18 mouse cellular contexts compared by ENCODE assay signal in genomic region chr11:119615087-119615486, GRCm38 (mm10). TPM values are rescaled to one million over a fixed set of nuclear protein-coding genes. Genes with fewer than 3 reads are reported as not detected.
DNase-seq lines count a peak whose midpoint lies in the region; ATAC-seq and TF ChIP-seq lines count a peak whose summit lies in the region.
"Had no signal": no experiment of that assay in that cellular context is flagged by ENCODE, and none has a peak within 500 bp of the region (broad histone marks: within the 10 kb centered on the region; RNA-seq: fewer than 3 reads in every experiment).

No protein-coding gene starts in this region.

- no peak for TF ChIP-seq CTCF in liver, adult 2 months (IDR thresholded peaks at IDR 0.05; ENCODE audit: low read depth, low read length)
- no peak for TF ChIP-seq CTCF in liver, postnatal 0 days (IDR thresholded peaks at IDR 0.05; ENCODE audit: low read depth)
- no peak for TF ChIP-seq CTCF in intestine, postnatal 0 days (IDR thresholded peaks at IDR 0.05; ENCODE audit: low read depth)

- H3K4me1 ChIP-seq in liver, adult 2 months (ENCODE audit: control insufficient read depth, insufficient read depth, low read length) = peaks cover 16% of the 10 kb centered on the region
- no peaks in the 10 kb centered on the region; the same call in 1 of the 2 replicates for H3K4me1 ChIP-seq in liver, postnatal 0 days (ENCODE audit: insufficient read depth)
- H3K4me1 ChIP-seq in intestine, postnatal 0 days (replicated peaks; ENCODE audit: control insufficient read depth, insufficient read depth, low read length) = no peaks in the 10 kb centered on the region
- H3K4me1 ChIP-seq: embryonic facial prominence, embryonic 12.5 days; forebrain, embryonic 15.5 days; heart, embryonic 10.5 days had no signal

- H3K36me3 ChIP-seq in liver, adult 2 months (ENCODE audit: control insufficient read depth, insufficient read depth, low read length) = no peaks in the 10 kb centered on the region
- no peaks in the 10 kb centered on the region for H3K36me3 ChIP-seq in liver, postnatal 0 days (replicated peaks; ENCODE audit: insufficient read depth, low read length)
- no peaks in the 10 kb centered on the region for H3K36me3 ChIP-seq in intestine, postnatal 0 days (ENCODE audit: control insufficient read depth, insufficient read depth)
- H3K36me3 ChIP-seq: embryonic facial prominence, embryonic 12.5 days; forebrain, embryonic 15.5 days; hindbrain, embryonic 13.5 days had no signal

- no peak overlapping the region for H3K4me2 ChIP-seq in liver, postnatal 0 days (ENCODE audit: low read depth, low read length)
- no peak overlapping the region for H3K4me2 ChIP-seq in intestine, postnatal 0 days (replicated peaks; ENCODE audit: low read depth)
- H3K4me2 ChIP-seq: embryonic facial prominence, embryonic 12.5 days; forebrain, embryonic 15.5 days; hindbrain, embryonic 13.5 days had no signal

- TF ChIP-seq POLR2A in liver, adult 2 months (IDR thresholded peaks at IDR 0.05; ENCODE audit: extremely low read depth, insufficient read depth, low read length) = no peak

- no peak for ATAC-seq in liver, postnatal 0 days
- peak; percentile 76 for ATAC-seq in megakaryocyte, adult 5-6 weeks (ENCODE audit: poor library complexity, severe bottlenecking)
- no peak for ATAC-seq in intestine, postnatal 0 days
- ATAC-seq: forebrain, embryonic 15.5 days; hindbrain, postnatal 0 days had no signal

- H3K27ac ChIP-seq in liver, adult 2 months (replicated peaks; ENCODE audit: insufficient read depth, low read depth, low read length) = no peak overlapping the region
- no peak overlapping the region for H3K27ac ChIP-seq in liver, postnatal 0 days (ENCODE audit: low read depth)
- H3K27ac ChIP-seq in intestine, postnatal 0 days (ENCODE audit: low read depth, low read length) = no peak overlapping the region
- H3K27ac ChIP-seq: embryonic facial prominence, embryonic 12.5 days; forebrain, embryonic 15.5 days; heart, embryonic 10.5 days; hindbrain, embryonic 13.5 days; hindbrain, postnatal 0 days had no signal

- no peak overlapping the region for H3K9ac ChIP-seq in liver, adult 2 months (ENCODE audit: low read depth, low read length)
- H3K9ac ChIP-seq in liver, postnatal 0 days (replicated peaks) = no peak overlapping the region
- no peak overlapping the region for H3K9ac ChIP-seq in intestine, postnatal 0 days (ENCODE audit: low read depth, low read length)
- H3K9ac ChIP-seq: embryonic facial prominence, embryonic 12.5 days; forebrain, embryonic 15.5 days; hindbrain, embryonic 13.5 days had no signal

- TF ChIP-seq EP300 in liver, postnatal 0 days (IDR thresholded peaks at IDR 0.05; ENCODE audit: low read depth) = no peak

- no peaks in the 10 kb centered on the region for H3K9me3 ChIP-seq in liver, postnatal 0 days (ENCODE audit: low read length)
- no peaks in the 10 kb centered on the region for H3K9me3 ChIP-seq in intestine, postnatal 0 days (ENCODE audit: control insufficient read depth)
- H3K9me3 ChIP-seq: embryonic facial prominence, embryonic 12.5 days; forebrain, embryonic 15.5 days; heart, embryonic 10.5 days; hindbrain, embryonic 13.5 days had no signal

- no peak overlapping the region for H3K4me3 ChIP-seq in liver, adult 2 months (ENCODE audit: insufficient read depth, low read depth, low read length)
- H3K4me3 ChIP-seq in liver, postnatal 0 days (ENCODE audit: low read depth, low read length) = no peak overlapping the region
- H3K4me3 ChIP-seq in intestine, postnatal 0 days (ENCODE audit: low read depth, low read length) = no peak overlapping the region
- H3K4me3 ChIP-seq: embryonic facial prominence, embryonic 12.5 days; forebrain, embryonic 15.5 days; heart, embryonic 10.5 days; hindbrain, embryonic 13.5 days had no signal

- peaks cover 30% of the 10 kb centered on the region for H3K79me2 ChIP-seq in liver, adult 2 months (ENCODE audit: control insufficient read depth, insufficient read depth, low read length)

- no peaks in the 10 kb centered on the region for H3K27me3 ChIP-seq in liver, adult 2 months (ENCODE audit: control insufficient read depth, insufficient read depth, low read length)
- no peaks in the 10 kb centered on the region for H3K27me3 ChIP-seq in liver, postnatal 0 days (ENCODE audit: insufficient read depth, low read length)
- no peaks in the 10 kb centered on the region for H3K27me3 ChIP-seq in intestine, postnatal 0 days (replicated peaks; ENCODE audit: control insufficient read depth, insufficient read depth, low read length)
- H3K27me3 ChIP-seq: embryonic facial prominence, embryonic 12.5 days; forebrain, embryonic 15.5 days; hindbrain, embryonic 13.5 days had no signal

- 36% methylated on average over 7 of the region's 7 CpGs for WGBS in liver, adult 2 months
- WGBS in liver, postnatal 0 days (ENCODE audit: insufficient replicate concordance) = 65% methylated on average over 7 of the region's 7 CpGs
- 86% methylated on average over 7 of the region's 7 CpGs for WGBS in intestine, postnatal 0 days

- DNase-seq in liver, adult 2 months (ENCODE audit: extremely low read depth, low read depth, low spot score) = peak; percentile 55
- DNase-seq in liver, postnatal 0 days = no peak
- DNase-seq in adipocyte (ENCODE audit: low spot score) = peak; percentile 49
- no peak for DNase-seq in neural tube, embryonic 10.5 days (ENCODE audit: extremely low spot score, low spot score)
- no peak for DNase-seq in ovary, postnatal 36 days (ENCODE audit: low spot score)
- DNase-seq: adrenal gland, adult 2 months; cerebellum, adult 2 months; cerebellum, postnatal 10 days; gastrocnemius, postnatal 36 days; heart, adult 18-20 months; heart, postnatal 10 days had no signal

RNA-seq across cellular contexts. Expression of gene Rptor, which starts 12.4 kb away (rescaled TPM):
- total RNA-seq in liver, adult 2 months (2014; rRNA removed) = 11.2 and 17.7 TPM in 2 replicates
- polyA plus RNA-seq in liver, adult 2 months (2012; rRNA removed) = 18.4 and 18.6 TPM in 2 replicates
- 3.1 TPM in 2 replicates for polyA plus RNA-seq in liver, postnatal 0 days (2015; fragmentation: Nextera tagmentation; extraction: Ambion mirVana)
- 9.6 and 11.8 TPM in 2 replicates for total RNA-seq in megakaryocyte, adult 5-6 weeks (2015)
- 7.1 and 17.9 TPM in 2 replicates for total RNA-seq in megakaryocyte, adult 5-6 weeks (2017)
- polyA plus RNA-seq in intestine, postnatal 0 days (2015; fragmentation: Nextera tagmentation; extraction: Ambion mirVana) = 5.1 and 5.7 TPM in 2 replicates

Comparison
In these comparisons a context has a peak if more than half of its experiments do, and no peak if none do; other contexts are left out.
1. DNase-seq: peak in liver, adult 2 months (single experiment) and adipocyte (single experiment); none in liver, postnatal 0 days (single experiment), neural tube, embryonic 10.5 days (single experiment) and ovary, postnatal 36 days (single experiment).